Mouse (Mus musculus): ENCODE measurements around the gene Vmn1r56.
"Not testable (repeated sequence)": the region's sequence is repeated elsewhere in the genome, so short reads cannot be mapped to it uniquely, and the experiment has no call there.

Gene Vmn1r56

DNA sequence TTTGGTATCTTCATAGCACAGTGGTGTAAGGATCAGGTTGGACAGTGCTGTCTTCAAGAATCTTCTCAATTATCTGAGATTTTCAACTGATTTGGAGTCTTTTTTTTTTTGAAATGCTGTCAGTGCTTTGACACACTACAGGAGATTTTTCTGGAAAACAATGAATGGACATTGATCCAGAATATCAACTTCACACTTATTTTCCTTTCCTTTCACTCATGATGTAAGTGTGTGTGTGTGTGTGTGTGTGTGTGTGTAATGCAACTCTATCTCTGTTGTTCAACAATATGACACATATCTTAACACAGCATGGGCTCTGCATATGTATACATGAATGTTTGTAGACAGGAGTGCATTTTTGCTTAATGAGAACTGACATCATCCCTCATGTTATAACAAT, at the start of gene Vmn1r56:
TSS of gene Vmn1r56 (minus strand) at position 101 of the 400 bp plus-strand sequence.
- DNase-seq (ENCODE audit: low spot score): not testable (repeated sequence)

DNA sequence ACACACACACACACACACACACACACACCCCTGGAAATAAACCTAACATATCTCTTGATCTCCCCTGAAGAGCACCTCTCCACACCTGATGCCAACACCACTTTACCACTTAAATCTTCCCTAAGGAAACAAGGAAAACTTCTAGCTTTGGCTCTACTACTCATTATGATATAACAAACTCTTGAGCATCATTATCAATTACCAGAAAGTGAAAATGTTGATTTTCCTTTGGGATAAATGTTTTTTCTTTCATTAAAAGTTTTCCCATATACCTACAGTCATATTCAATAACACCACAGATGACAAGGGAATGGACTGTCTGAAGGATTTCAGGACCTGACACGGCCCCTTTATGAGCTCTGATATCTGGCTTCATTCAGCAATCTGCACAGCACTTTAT, 21.6 kb upstream of the Vmn1r56 start, which contains the start of gene Vmn1r57:
TSS of gene Vmn1r57 (plus strand) at position 301 of the 400 bp plus-strand sequence.
- not testable (repeated sequence) for DNase-seq (ENCODE audit: low spot score)

DNA sequence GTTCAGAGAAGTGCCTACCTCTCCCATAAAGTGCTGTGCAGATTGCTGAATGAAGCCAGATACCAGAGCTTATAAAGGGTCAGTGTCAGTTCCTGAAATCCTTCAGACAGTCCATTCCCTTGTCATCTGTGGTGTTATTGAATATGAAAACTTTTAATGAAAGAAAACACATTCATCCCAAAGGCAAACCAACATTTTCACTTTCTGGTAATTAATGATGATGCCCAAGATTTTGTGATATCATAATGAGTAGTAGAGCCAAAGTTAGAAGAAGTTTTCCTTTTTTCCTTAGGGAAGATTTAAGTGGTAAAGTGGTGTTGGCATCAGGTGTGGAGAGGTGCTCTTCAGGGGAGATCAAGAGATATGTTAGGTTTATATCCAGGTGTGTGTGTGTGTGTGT, 47.0 kb downstream of the Vmn1r56 start, which contains the start of gene Vmn1r55:
TSS of gene Vmn1r55 (minus strand) at position 101 of the 400 bp plus-strand sequence.
- DNase-seq (ENCODE audit: low spot score): not testable (repeated sequence)
